Mouse (Mus musculus) liver, embryonic 12.5 days (tissue): ENCODE data around the gene Azin2. TPM values are rescaled to one million over a fixed set of nuclear protein-coding genes. Genes with fewer than 3 reads are reported as not detected.

Experiments used
- ATAC-seq: fragments of 200-750 bp; cut with Nextera tagmentation; 2 replicates; pipeline ENCODE4 v1.8.0; 2017; ENCODE audit warnings: moderate number of reproducible peaks, mild to moderate bottlenecking, moderate library complexity
- H3K27ac ChIP-seq: fragments of 300-500 bp; sonication (generic); 2 replicates; pipeline ENCODE4 v1.5.1; 2016; ENCODE audit warnings: mild to moderate bottlenecking
- H3K27me3 ChIP-seq: fragments of 300-500 bp; sonication (generic); replicated peaks from 2 replicates; pipeline ENCODE4 v1.6.1; 2016; ENCODE audit warnings: mild to moderate bottlenecking, moderate library complexity
- H3K36me3 ChIP-seq: fragments of 300-500 bp; sonication (generic); 2 replicates; pipeline ENCODE4 v1.6.1; 2016; ENCODE audit warnings: mild to moderate bottlenecking, moderate library complexity
- H3K4me1 ChIP-seq: fragments of 300-500 bp; sonication (generic); 2 replicates; pipeline ENCODE4 v1.6.1; 2016
- H3K4me2 ChIP-seq: fragments of 300-500 bp; sonication (generic); 2 replicates; pipeline ENCODE4 v1.6.1; 2016; ENCODE audit warnings: mild to moderate bottlenecking, moderate library complexity
- H3K4me3 ChIP-seq: fragments of 300-500 bp; sonication (generic); 2 replicates; pipeline ENCODE4 v1.5.1; 2016; ENCODE audit warnings: mild to moderate bottlenecking, moderate library complexity
- H3K9ac ChIP-seq: fragments of 300-500 bp; sonication (generic); 2 replicates; pipeline ENCODE4 v1.6.1; 2016; ENCODE audit warnings: mild to moderate bottlenecking, moderate library complexity
- H3K9me3 ChIP-seq: fragments of 300-500 bp; sonication (generic); replicated peaks from 2 replicates; pipeline ENCODE4 v1.6.1; 2016; ENCODE audit warnings: mild to moderate bottlenecking, moderate library complexity
- WGBS: fragments of 180-500 bp; shearing (Covaris S2); methylation state at CpG from one replicate; pipeline ENCODE4 v1.1.7; 2016; ENCODE audit not compliant: insufficient replicate concordance; 5-methylcytosine and 5-hydroxymethylcytosine counted together
- polyA plus RNA-seq: library from polyadenylated mRNA; unstranded; fragments of >200 nt; fragmentation: Nextera tagmentation; extraction: Ambion mirVana; gene quantifications from 2 replicates; pipeline ENCODE4 v1.2.1, GENCODE M21; 2016

Gene Azin2
- polyA plus RNA-seq, 1 experiment from 2014 or later: 2.5 TPM

- no peak overlapping the region for H3K27ac ChIP-seq
- H3K4me3 ChIP-seq: no peak overlapping the region
- no peak overlapping the region for H3K9ac ChIP-seq
- H3K36me3 ChIP-seq: no peaks in the 10 kb centered on the region
- 0 out of 2 replicates have a peak, but pooled peaks cover 5% of the 10 kb centered on the region for H3K4me1 ChIP-seq
- no peak overlapping the region for H3K4me2 ChIP-seq
- 0 out of 2 replicates have a peak, but pooled peaks have one; percentile 8 for ATAC-seq
- 70% methylated on average over 6 of the region's 6 CpGs for WGBS
- H3K27me3 ChIP-seq: peaks cover 7% of the 10 kb centered on the region; the same call in 1 of the 2 replicates
- no peaks in the 10 kb centered on the region for H3K9me3 ChIP-seq
Observed at GRCm38 (mm10) chr4:128892188-128892587, 70.1 kb downstream of the Azin2 start.

- no peak overlapping the region for H3K27ac ChIP-seq
- no peaks in the 10 kb centered on the region for H3K9me3 ChIP-seq
- 0 out of 2 replicates have a peak, but pooled peaks cover 5% of the 10 kb centered on the region for H3K4me1 ChIP-seq
- 0 out of 2 replicates have a peak, but pooled peaks have one; percentile 24 for ATAC-seq
- H3K36me3 ChIP-seq: no peaks in the 10 kb centered on the region
- H3K4me2 ChIP-seq: no peak overlapping the region
- no peak overlapping the region for H3K9ac ChIP-seq
- peaks cover 10% of the 10 kb centered on the region for H3K27me3 ChIP-seq
- 57% methylated on average over 6 of the region's 6 CpGs for WGBS
- H3K4me3 ChIP-seq: no peak overlapping the region
Observed at GRCm38 (mm10) chr4:128891746-128892145, 70.5 kb downstream of the Azin2 start.

- no peaks in the 10 kb centered on the region for H3K9me3 ChIP-seq
- H3K4me1 ChIP-seq: 0 out of 2 replicates have a peak, but pooled peaks cover 5% of the 10 kb centered on the region
- H3K27me3 ChIP-seq: peaks cover 16% of the 10 kb centered on the region
- H3K4me3 ChIP-seq: no peak overlapping the region
- H3K27ac ChIP-seq: no peak overlapping the region
- WGBS: 0% methylated on average over 1 of the region's 1 CpGs
- H3K4me2 ChIP-seq: no peak overlapping the region
- no peaks in the 10 kb centered on the region for H3K36me3 ChIP-seq
- no peak overlapping the region for H3K9ac ChIP-seq
- ATAC-seq: no peak
Observed at GRCm38 (mm10) chr4:128891157-128891556, 71.1 kb downstream of the Azin2 start.

- ATAC-seq: no peak
- 59% methylated on average over 12 of the region's 12 CpGs for WGBS
- H3K27me3 ChIP-seq: peaks cover 27% of the 10 kb centered on the region
Observed at GRCm38 (mm10) chr4:128889752-128890630, 72.3 kb downstream of the Azin2 start.

GRCm38 (mm10) chr4:128888436-128888990 is 73.7 kb downstream of the Azin2 start:
- no peak overlapping the region for H3K4me3 ChIP-seq
- WGBS: 72% methylated on average over 6 of the region's 6 CpGs
- peaks cover 41% of the 10 kb centered on the region for H3K27me3 ChIP-seq
- H3K4me1 ChIP-seq: peaks cover 18% of the 10 kb centered on the region
- no peak overlapping the region for H3K9ac ChIP-seq
- no peaks in the 10 kb centered on the region for H3K9me3 ChIP-seq
- no peak overlapping the region for H3K27ac ChIP-seq
- no peak overlapping the region for H3K4me2 ChIP-seq
- H3K36me3 ChIP-seq: no peaks in the 10 kb centered on the region
- no peak for ATAC-seq

More at GRCm38 (mm10) chr4:128889752-128890630, 72.3 kb downstream of the Azin2 start:
- H3K27ac ChIP-seq: no peak overlapping the region
- no peaks in the 10 kb centered on the region for H3K9me3 ChIP-seq
- H3K4me3 ChIP-seq: no peak overlapping the region
- no peaks in the 10 kb centered on the region for H3K36me3 ChIP-seq
- no peak overlapping the region for H3K4me2 ChIP-seq
- no peak overlapping the region for H3K9ac ChIP-seq
- H3K4me1 ChIP-seq: 0 out of 2 replicates have a peak, but pooled peaks cover 5% of the 10 kb centered on the region

GRCm38 (mm10) chr4:128887641-128888091 is 74.6 kb downstream of the Azin2 start:
- Histone ChIP-seq H3K27me3 (peaks cover 46% of the 10 kb centered on the region), H3K9ac (no peak overlapping the region), H3K36me3 (no peaks in the 10 kb centered on the region), H3K27ac (no peak overlapping the region), H3K4me2 (no peak overlapping the region), H3K9me3 (no peaks in the 10 kb centered on the region), H3K4me1 (peaks cover 25% of the 10 kb centered on the region), H3K4me3 (no peak overlapping the region)
- no peak for ATAC-seq
- WGBS: 61% methylated on average over 9 of the region's 9 CpGs

GRCm38 (mm10) chr4:128887026-128887425 is 75.2 kb downstream of the Azin2 start:
- no peak for ATAC-seq
- peaks cover 52% of the 10 kb centered on the region for H3K27me3 ChIP-seq
- no peak overlapping the region for H3K4me2 ChIP-seq
- no peaks in the 10 kb centered on the region for H3K9me3 ChIP-seq
- 69% methylated on average over 10 of the region's 10 CpGs for WGBS
- H3K4me3 ChIP-seq: no peak overlapping the region
- no peak overlapping the region for H3K27ac ChIP-seq
- H3K4me1 ChIP-seq: peaks cover 25% of the 10 kb centered on the region
- H3K9ac ChIP-seq: no peak overlapping the region
- H3K36me3 ChIP-seq: no peaks in the 10 kb centered on the region

- Histone ChIP-seq H3K27ac (no peak overlapping the region), H3K27me3 (peaks cover 57% of the 10 kb centered on the region), H3K9me3 (no peaks in the 10 kb centered on the region), H3K4me1 (peaks cover 25% of the 10 kb centered on the region), H3K4me2 (no peak overlapping the region), H3K9ac (no peak overlapping the region), H3K36me3 (no peaks in the 10 kb centered on the region), H3K4me3 (no peak overlapping the region)
- WGBS: 60% methylated on average over 5 of the region's 5 CpGs
- no peak for ATAC-seq
Observed at GRCm38 (mm10) chr4:128886571-128886970, 75.7 kb downstream of the Azin2 start.

- no peaks in the 10 kb centered on the region for H3K36me3 ChIP-seq
- H3K27ac ChIP-seq: no peak overlapping the region
- peaks cover 20% of the 10 kb centered on the region for H3K4me1 ChIP-seq
- 74% methylated on average over 8 of the region's 8 CpGs for WGBS
- peaks cover 66% of the 10 kb centered on the region for H3K27me3 ChIP-seq
- no peak overlapping the region for H3K9ac ChIP-seq
- H3K4me3 ChIP-seq: no peak overlapping the region
- H3K9me3 ChIP-seq: 0 out of 2 replicates have a peak, but pooled peaks cover 3% of the 10 kb centered on the region
- ATAC-seq: no peak
- H3K4me2 ChIP-seq: no peak overlapping the region
Observed at GRCm38 (mm10) chr4:128885540-128885939, 76.7 kb downstream of the Azin2 start.

- Histone ChIP-seq H3K27ac (no peak overlapping the region), H3K36me3 (no peaks in the 10 kb centered on the region), H3K4me3 (peak overlapping the region; percentile 64), H3K4me1 (peaks cover 20% of the 10 kb centered on the region), H3K9ac (0 out of 2 replicates have a peak overlapping the region, but pooled peaks have one; percentile 54), H3K4me2 (peak overlapping the region; percentile 94), H3K27me3 (peaks cover 74% of the 10 kb centered on the region), H3K9me3 (0 out of 2 replicates have a peak, but pooled peaks cover 3% of the 10 kb centered on the region)
- 50% methylated on average over 5 of the region's 5 CpGs for WGBS
- no peak for ATAC-seq
Observed at GRCm38 (mm10) chr4:128884711-128885095, 77.5 kb downstream of the Azin2 start.

GRCm38 (mm10) chr4:128883801-128884710 is 78.2 kb downstream of the Azin2 start:
- Histone ChIP-seq H3K4me2 (peak overlapping the region; percentile 94), H3K4me3 (peak overlapping the region; percentile 64), H3K36me3 (no peaks in the 10 kb centered on the region), H3K27ac (no peak overlapping the region), H3K4me1 (peaks cover 25% of the 10 kb centered on the region), H3K9ac (peak overlapping the region; percentile 54), H3K27me3 (peaks cover 81% of the 10 kb centered on the region), H3K9me3 (0 out of 2 replicates have a peak, but pooled peaks cover 3% of the 10 kb centered on the region)
- WGBS: 2% methylated on average over 91 of the region's 94 CpGs
- ATAC-seq: peak; percentile 45
